Mouse (Mus musculus): Measurements from ENCODE around the gene Lyrm1.

Gene Lyrm1

DNA sequence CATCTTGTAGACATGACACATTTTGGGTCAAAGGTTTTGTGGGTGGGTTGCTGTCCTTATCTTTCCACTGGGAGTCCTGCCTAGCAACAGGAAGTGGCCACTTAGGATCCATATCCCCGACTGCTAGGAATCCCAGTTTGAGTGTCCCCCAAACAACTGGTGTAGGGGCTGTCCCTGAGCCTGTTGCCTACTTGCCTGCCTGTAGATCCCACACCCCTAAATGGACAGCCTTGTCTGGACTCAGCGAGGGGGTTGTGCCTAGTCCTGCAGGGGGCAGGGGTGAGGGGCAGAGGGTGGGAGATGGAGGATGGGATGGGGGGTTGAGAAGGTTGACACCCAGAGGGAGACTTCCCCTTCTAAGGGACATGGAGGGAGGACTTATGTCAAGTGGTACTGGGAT is 73.7 kb downstream of the Lyrm1 start:
- DNase-seq: no peak

GRCm38 (mm10) chr7:119974214-119974613 is 78.6 kb downstream of the Lyrm1 start:
- DNase-seq: no peak

- peak; percentile 57 for DNase-seq
These were observed 80.6 kb downstream of the Lyrm1 start for GRCm38 (mm10) chr7:119976256-119976655.

DNA sequence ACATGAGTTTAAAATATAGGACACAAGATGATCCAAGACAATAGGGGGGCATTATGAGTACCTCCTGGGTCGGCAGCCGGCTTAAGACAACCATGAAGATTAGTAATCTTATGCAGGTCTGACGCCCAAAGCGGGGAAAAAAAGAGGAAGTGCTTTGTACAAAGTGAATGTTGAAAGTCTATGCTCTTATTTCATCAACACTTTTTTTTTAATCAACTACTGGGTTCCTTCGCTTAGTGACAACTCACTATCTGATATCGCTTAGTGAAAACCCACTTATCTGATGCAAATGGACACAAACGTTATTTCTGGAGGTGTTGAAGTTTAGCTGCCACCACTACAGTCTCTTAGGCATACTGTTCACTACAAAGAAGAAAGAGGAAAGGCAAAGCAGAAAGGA is 81.9 kb downstream of the Lyrm1 start:
- DNase-seq: no peak

GRCm38 (mm10) chr7:119978576-119978975 is 82.9 kb downstream of the Lyrm1 start:
- no peak for DNase-seq

GRCm38 (mm10) chr7:119980170-119980569 is 84.5 kb downstream of the Lyrm1 start:
- DNase-seq: no peak

DNA sequence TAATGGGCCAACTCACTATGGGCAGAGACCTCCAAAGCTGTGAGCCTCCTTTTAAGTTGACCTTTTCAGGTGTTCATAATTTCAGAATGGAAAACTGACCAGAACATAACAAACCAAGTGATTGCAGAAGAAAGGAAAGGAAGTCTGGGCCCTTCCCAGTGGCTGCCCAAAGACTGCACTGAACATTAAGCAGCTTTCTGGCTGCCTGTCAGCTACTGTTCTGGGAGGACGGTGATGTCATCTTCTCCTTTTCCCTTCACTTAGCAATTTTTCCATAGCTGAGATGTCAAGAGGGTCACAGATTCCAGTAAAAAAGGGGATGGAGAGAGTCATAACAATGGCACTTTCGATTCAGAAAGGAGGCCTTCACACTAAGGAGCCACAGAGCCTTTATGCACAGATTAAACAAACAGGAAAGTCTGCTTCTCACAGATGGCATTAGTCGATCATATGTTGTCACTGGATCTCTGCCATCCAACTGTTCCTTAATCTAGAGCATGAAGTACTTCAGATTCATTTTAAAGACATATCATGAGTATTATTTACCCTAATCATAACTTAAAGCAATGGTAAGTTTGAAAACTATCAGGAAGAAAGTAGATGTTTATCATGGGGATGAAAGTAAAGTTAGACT is 89.7 kb downstream of the Lyrm1 start:
- DNase-seq: no peak

- no peak for DNase-seq
These were observed 101.4 kb downstream of the Lyrm1 start for GRCm38 (mm10) chr7:119997066-119997465.
